Mouse (Mus musculus): ENCODE data around the gene Ubald2.

GRCm38 (mm10) chr11:116432127-116432526 lies 1.8 kb upstream of the Ubald2 start:
- no peak for TF ChIP-seq HCFC1 (IDR thresholded peaks at IDR 0.05; ENCODE audit: borderline replicate concordance, insufficient read depth, low read length)
- no peak for TF ChIP-seq ZNF384 (IDR thresholded peaks at IDR 0.05; ENCODE audit: low read depth, low read length)
- no peak for TF ChIP-seq CHD2 (IDR thresholded peaks at IDR 0.05; ENCODE audit: low read depth, low read length)
- no peak for TF ChIP-seq MAFK (IDR thresholded peaks at IDR 0.05; ENCODE audit: insufficient read depth, low read depth, low read length)
- no peak for TF ChIP-seq ZC3H11A (IDR thresholded peaks at IDR 0.05; ENCODE audit: borderline replicate concordance, low read depth, low read length)
